Comparison of ENCODE assay signal across 27 mouse cellular contexts in the genomic region with DNA sequence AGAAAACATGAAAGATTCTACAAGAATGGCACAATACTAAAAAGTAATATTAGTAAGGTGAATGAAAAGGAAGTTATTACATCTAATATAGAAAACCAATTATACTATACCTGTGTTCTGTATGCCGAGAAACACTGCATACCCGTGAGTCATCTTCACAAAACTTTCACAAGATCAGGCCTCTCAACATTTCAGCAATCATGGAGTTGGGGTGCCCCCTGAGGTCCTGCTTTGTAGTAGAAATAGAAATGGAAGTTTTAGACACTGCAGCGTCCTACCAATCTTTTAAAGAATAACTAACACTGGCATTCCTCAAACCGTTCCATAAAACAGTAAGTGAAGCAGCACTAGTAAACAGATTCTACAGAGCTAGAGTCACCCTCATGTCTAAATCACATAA. TPM values are rescaled to one million over a fixed set of nuclear protein-coding genes. Genes with fewer than 3 reads are reported as not detected.
DNase-seq lines count a peak whose midpoint lies in the region; ATAC-seq and TF ChIP-seq lines count a peak whose summit lies in the region.
"Had no signal": no experiment of that assay in that cellular context is flagged by ENCODE, and none has a peak within 500 bp of the region (broad histone marks: within the 10 kb centered on the region; RNA-seq: fewer than 3 reads in every experiment).

No protein-coding gene starts in this region.

- no peak overlapping the region for H3K4me2 ChIP-seq in intestine, postnatal 0 days (replicated peaks; ENCODE audit: low read depth)
- no peak overlapping the region for H3K4me2 ChIP-seq in intestine, embryonic 16.5 days (ENCODE audit: low read depth, low read length)
- no peak overlapping the region for H3K4me2 ChIP-seq in CH12.LX (ENCODE audit: insufficient read depth, low read depth, poor library complexity, severe bottlenecking)
- H3K4me2 ChIP-seq: forebrain, embryonic 13.5 days; hindbrain, embryonic 12.5 days; limb, embryonic 15.5 days had no signal

- H3K9me3 ChIP-seq in intestine, postnatal 0 days (ENCODE audit: control insufficient read depth), result no peaks in the 10 kb centered on the region
- no peaks in the 10 kb centered on the region for H3K9me3 ChIP-seq in intestine, embryonic 16.5 days (ENCODE audit: control insufficient read depth, low read length)
- no peaks in the 10 kb centered on the region for H3K9me3 ChIP-seq in CH12.LX (replicated peaks; ENCODE audit: low read length)
- H3K9me3 ChIP-seq: forebrain, embryonic 13.5 days; hindbrain, embryonic 12.5 days; limb, embryonic 15.5 days had no signal

- H3K27ac ChIP-seq in intestine, postnatal 0 days (ENCODE audit: low read depth, low read length), result no peak overlapping the region
- H3K27ac ChIP-seq in intestine, embryonic 16.5 days (ENCODE audit: low read length), result no peak overlapping the region
- H3K27ac ChIP-seq in CH12.LX (ENCODE audit: insufficient read depth, low read depth), result no peak overlapping the region
- H3K27ac ChIP-seq: forebrain, embryonic 13.5 days; hindbrain, embryonic 12.5 days; limb, embryonic 15.5 days had no signal

- in situ Hi-C loops in CH12.LX (cut with MboI; ENCODE audit: low pct_ligation_motif_present, low pct_unique_long_range_greater_than_20kb, low sequenced_read_pairs), result loop anchor here (25.0 kb wide), 2 partner anchors 241 to 341 kb away; partner anchors contain the start of genes Gstk1 and Zyx

- H3K27me3 ChIP-seq in intestine, postnatal 0 days (replicated peaks; ENCODE audit: control insufficient read depth, insufficient read depth, low read length), result no peaks in the 10 kb centered on the region
- no peaks in the 10 kb centered on the region for H3K27me3 ChIP-seq in intestine, embryonic 16.5 days (replicated peaks; ENCODE audit: control insufficient read depth, insufficient read depth, low read length)
- no peaks in the 10 kb centered on the region for H3K27me3 ChIP-seq in CH12.LX (replicated peaks)
- H3K27me3 ChIP-seq: forebrain, embryonic 13.5 days; hindbrain, embryonic 12.5 days; limb, embryonic 15.5 days had no signal

- H3K36me3 ChIP-seq in intestine, postnatal 0 days (ENCODE audit: control insufficient read depth, insufficient read depth), result no peaks in the 10 kb centered on the region
- H3K36me3 ChIP-seq in intestine, embryonic 16.5 days (ENCODE audit: control insufficient read depth, insufficient read depth, low read length), result no peaks in the 10 kb centered on the region
- H3K36me3 ChIP-seq in CH12.LX (replicated peaks in 1 of 2; ENCODE audit: control insufficient read depth in 1 of 2, insufficient read depth in 1 of 2, low read length in 1 of 2), result no peaks in the 10 kb centered on the region
- H3K36me3 ChIP-seq: hindbrain, embryonic 12.5 days; limb, embryonic 15.5 days had no signal

- TF ChIP-seq RAD21 in CH12.LX (IDR thresholded peaks at IDR 0.05; ENCODE audit: low read depth, low read length), result peak; percentile 35

- TF ChIP-seq EP300 in CH12.LX (IDR thresholded peaks at IDR 0.05; ENCODE audit: low read length), result no peak

- no peak for TF ChIP-seq POLR2A in CH12.LX (IDR thresholded peaks at IDR 0.05; ENCODE audit: low read depth, low read length)

- WGBS in intestine, postnatal 0 days, result 71% methylated on average over 4 of the region's 4 CpGs
- 64% methylated on average over 4 of the region's 4 CpGs for WGBS in intestine, embryonic 16.5 days

- dilution Hi-C loops in CH12.LX (cut with MboI; ENCODE audit: extremely low pct_ligation_motif_present, extremely low pct_unique_long_range_greater_than_20kb, low sequenced_read_pairs), result no loop called here

- no peaks in the 10 kb centered on the region for H3K79me2 ChIP-seq in CH12.LX (replicated peaks; ENCODE audit: control insufficient read depth, extremely low read depth, insufficient read depth, poor library complexity, severe bottlenecking)

- DNase-seq in CH12.LX (ENCODE audit: extremely low read depth) (no peak), NIH3T3 (ENCODE audit: low read depth) (peak; percentile 75)
- DNase-seq in lung, postnatal 14 days, result peak; percentile 4
- DNase-seq in urinary bladder, adult 2 months (ENCODE audit: low spot score), result no peak
- DNase-seq in yolk sac, embryonic 10.5 days (ENCODE audit: low spot score), result no peak
- DNase-seq: cerebellum, adult 18-20 months; cerebellum, postnatal 36 days; kidney, postnatal 25 days; right cerebral cortex, adult 18-20 months; spleen, adult 18-20 months; thymus, adult 2 months had no signal

- TF ChIP-seq CTCF in intestine, postnatal 0 days (IDR thresholded peaks at IDR 0.05; ENCODE audit: low read depth), result peak; percentile 28; the same call in 1 of the 2 replicates
- peak in 1 of 2 experiments; percentile 28; a peak in 2 of 4 replicates for TF ChIP-seq CTCF in CH12.LX (conservative IDR thresholded peaks at IDR 0.05 in 1 of 2, IDR thresholded peaks at IDR 0.05 in 1 of 2; ENCODE audit: low read depth in 2 of 2, low read length in 2 of 2)

- no peak for ATAC-seq in intestine, postnatal 0 days
- ATAC-seq in intestine, embryonic 16.5 days, result no peak
- ATAC-seq: CD4-positive, CD25-positive, alpha-beta regulatory T cell, adult 4 months; forebrain, embryonic 13.5 days; midbrain, embryonic 16.5 days had no signal

- H3K4me3 ChIP-seq in intestine, postnatal 0 days (ENCODE audit: low read depth, low read length), result no peak overlapping the region
- H3K4me3 ChIP-seq in intestine, embryonic 16.5 days (ENCODE audit: low read length), result no peak overlapping the region
- H3K4me3 ChIP-seq in CH12.LX (replicated peaks in 1 of 3; ENCODE audit: low read depth in 2 of 3, low read length in 2 of 3, poor library complexity in 1 of 3), result no peak overlapping the region
- H3K4me3 ChIP-seq: forebrain, embryonic 13.5 days; hindbrain, embryonic 12.5 days; limb, embryonic 15.5 days had no signal

- H3K9ac ChIP-seq in intestine, postnatal 0 days (ENCODE audit: low read depth, low read length), result no peak overlapping the region
- no peak overlapping the region for H3K9ac ChIP-seq in intestine, embryonic 16.5 days (ENCODE audit: low read depth, low read length)
- no peak overlapping the region for H3K9ac ChIP-seq in CH12.LX (ENCODE audit: insufficient read depth, low read depth)
- H3K9ac ChIP-seq: forebrain, embryonic 13.5 days; hindbrain, embryonic 12.5 days; limb, embryonic 15.5 days had no signal

- H3K4me1 ChIP-seq in intestine, postnatal 0 days (replicated peaks; ENCODE audit: control insufficient read depth, insufficient read depth, low read length), result no peaks in the 10 kb centered on the region
- H3K4me1 ChIP-seq in intestine, embryonic 16.5 days (ENCODE audit: control insufficient read depth, insufficient read depth, low read length), result no peaks in the 10 kb centered on the region
- H3K4me1 ChIP-seq in CH12.LX (ENCODE audit: control insufficient read depth in 1 of 2, insufficient read depth in 2 of 2), result 0 out of 4 replicates have a peak, but pooled peaks cover 0 to 2% of the 10 kb centered on the region in 2 experiments
- H3K4me1 ChIP-seq: forebrain, embryonic 13.5 days; hindbrain, embryonic 12.5 days; limb, embryonic 15.5 days had no signal

TF ChIP-seq in CH12.LX, 34 proteins besides CTCF, POLR2A, EP300 and RAD21:
- TF ChIP-seq NELFE (IDR thresholded peaks at IDR 0.05; ENCODE audit: low read depth, low read length) (no peak), SMC3 (IDR thresholded peaks at IDR 0.05; ENCODE audit: low read depth, low read length) (peak; percentile 24; the same call in 1 of the 2 replicates)
TF ChIP-seq in CH12.LX: peak in this region for 1.

RNA-seq across cellular contexts. Expression of gene Tcaf3, which starts 18.8 kb away (rescaled TPM):
- not detected in 2 replicates for polyA plus RNA-seq in intestine, postnatal 0 days (2015; fragmentation: Nextera tagmentation; extraction: Ambion mirVana)
- not detected in 2 replicates for polyA plus RNA-seq in intestine, embryonic 16.5 days (2015; fragmentation: Nextera tagmentation; extraction: Ambion mirVana)
- total RNA-seq in CH12.LX (2012; rRNA removed), result not detected in 2 replicates
- total RNA-seq in CH12.LX (2014; rRNA removed), result not detected in 2 replicates
- not detected in 2 replicates for polyA plus RNA-seq in CH12.LX (2012; ENCODE audit: insufficient read length, low read depth)
- polyA plus RNA-seq in urinary bladder, adult 2 months (2012; rRNA removed), result not detected in 2 replicates
- total RNA-seq: heart, adult 18-20 months; layer of hippocampus, postnatal 10 days; left cerebral cortex, postnatal 14 days; megakaryocyte, adult 5-6 weeks; MEL had no signal
- polyA plus RNA-seq: CD4-positive, CD25-positive, alpha-beta regulatory T cell, adult 4 months; heart, embryonic 16.5 days; hindbrain, embryonic 12.5 days; intestine, embryonic 14.5 days; limb, embryonic 15.5 days; liver, embryonic 16.5 days; midbrain, embryonic 16.5 days; stomach, embryonic 14.5 days; thymus, adult 2 months had no signal

RNA-seq across cellular contexts. Expression of gene Olfr455, which starts 31.3 kb away (rescaled TPM):
- polyA plus RNA-seq in intestine, postnatal 0 days (2015; fragmentation: Nextera tagmentation; extraction: Ambion mirVana), result not detected in 2 replicates
- polyA plus RNA-seq in intestine, embryonic 16.5 days (2015; fragmentation: Nextera tagmentation; extraction: Ambion mirVana), result not detected in 2 replicates
- not detected in 2 replicates for total RNA-seq in CH12.LX (2012; rRNA removed)
- total RNA-seq in CH12.LX (2014; rRNA removed), result not detected in 2 replicates
- polyA plus RNA-seq in CH12.LX (2012; ENCODE audit: insufficient read length, low read depth), result not detected in 2 replicates
- 0.01 TPM in 1 of 2 replicates, not detected in the other for polyA plus RNA-seq in urinary bladder, adult 2 months (2012; rRNA removed)
- total RNA-seq: heart, adult 18-20 months; layer of hippocampus, postnatal 10 days; left cerebral cortex, postnatal 14 days; megakaryocyte, adult 5-6 weeks; MEL had no signal
- polyA plus RNA-seq: CD4-positive, CD25-positive, alpha-beta regulatory T cell, adult 4 months; forebrain, embryonic 13.5 days; heart, embryonic 16.5 days; hindbrain, embryonic 12.5 days; intestine, embryonic 14.5 days; limb, embryonic 15.5 days; liver, embryonic 16.5 days; midbrain, embryonic 16.5 days; stomach, embryonic 14.5 days; thymus, adult 2 months had no signal

Comparison
In these comparisons a context has a peak if more than half of its experiments do, and no peak if none do; other contexts are left out.
1. DNase-seq: peak in NIH3T3 (single experiment) and lung, postnatal 14 days (single experiment); none in CH12.LX (single experiment), urinary bladder, adult 2 months (single experiment) and yolk sac, embryonic 10.5 days (single experiment).